Mouse (Mus musculus): ENCODE data around the gene 4930402F06Rik.

The 4930402F06Rik gene

GRCm38 (mm10) chr2:35417231-35417630 is 20.3 kb upstream of the 4930402F06Rik start:
- DNase-seq (ENCODE audit: low read depth, low spot score) = no peak

- no peak for DNase-seq (ENCODE audit: low read depth, low spot score)
Measured at GRCm38 (mm10) chr2:35416473-35416872, 19.5 kb upstream of the 4930402F06Rik start.

GRCm38 (mm10) chr2:35412810-35413209 is 15.8 kb upstream of the 4930402F06Rik start:
- DNase-seq (ENCODE audit: low read depth, low spot score) = no peak

- DNase-seq (ENCODE audit: low read depth, low spot score) = no peak
Measured at GRCm38 (mm10) chr2:35412246-35412645, 15.3 kb upstream of the 4930402F06Rik start.

- no peak for DNase-seq (ENCODE audit: low read depth, low spot score)
Measured at GRCm38 (mm10) chr2:35411640-35412190, 14.7 kb upstream of the 4930402F06Rik start.

GRCm38 (mm10) chr2:35409466-35409865 is 12.5 kb upstream of the 4930402F06Rik start:
- DNase-seq (ENCODE audit: low read depth, low spot score) = no peak

GRCm38 (mm10) chr2:35408409-35409110 is 11.6 kb upstream of the 4930402F06Rik start:
- DNase-seq (ENCODE audit: low read depth, low spot score) = no peak

- DNase-seq (ENCODE audit: low read depth, low spot score) = no peak
Measured at GRCm38 (mm10) chr2:35407878-35408277, 10.9 kb upstream of the 4930402F06Rik start.

GRCm38 (mm10) chr2:35407266-35407665 is 10.3 kb upstream of the 4930402F06Rik start:
- DNase-seq (ENCODE audit: low read depth, low spot score) = no peak

GRCm38 (mm10) chr2:35406611-35407010 is 9.6 kb upstream of the 4930402F06Rik start:
- DNase-seq (ENCODE audit: low read depth, low spot score) = no peak

GRCm38 (mm10) chr2:35402391-35402790 is 5.4 kb upstream of the 4930402F06Rik start:
- DNase-seq (ENCODE audit: low read depth, low spot score) = no peak

GRCm38 (mm10) chr2:35400739-35401138 is 3.8 kb upstream of the 4930402F06Rik start:
- DNase-seq (ENCODE audit: low read depth, low spot score) = no peak

- no peak for DNase-seq (ENCODE audit: low read depth, low spot score)
Measured at GRCm38 (mm10) chr2:35398184-35398828, 1.3 kb upstream of the 4930402F06Rik start.

GRCm38 (mm10) chr2:35397590-35398173 is 707 bp upstream of the 4930402F06Rik start:
- DNase-seq (ENCODE audit: low read depth, low spot score) = peak; percentile 71

GRCm38 (mm10) chr2:35385441-35385871 is 11.5 kb downstream of the 4930402F06Rik start:
- DNase-seq (ENCODE audit: low read depth, low spot score) = no peak

- no peak for DNase-seq (ENCODE audit: low read depth, low spot score)
Measured at GRCm38 (mm10) chr2:35379306-35379705, 17.7 kb downstream of the 4930402F06Rik start.

- no peak for DNase-seq (ENCODE audit: low read depth, low spot score)
Measured at GRCm38 (mm10) chr2:35377600-35377999, 19.4 kb downstream of the 4930402F06Rik start.

GRCm38 (mm10) chr2:35373003-35373402 is 24.0 kb downstream of the 4930402F06Rik start:
- peak; percentile 41 for DNase-seq (ENCODE audit: low read depth, low spot score)

GRCm38 (mm10) chr2:35370686-35371085 is 26.3 kb downstream of the 4930402F06Rik start:
- no peak for DNase-seq (ENCODE audit: low read depth, low spot score)

- no peak for DNase-seq (ENCODE audit: low read depth, low spot score)
Measured at GRCm38 (mm10) chr2:35367629-35368028, 29.3 kb downstream of the 4930402F06Rik start, which contains the start of gene 4930568D16Rik. Gene 4930568D16Rik, minus strand, starts transcription at chr2:35367729.

- peak; percentile 27 for DNase-seq (ENCODE audit: low read depth, low spot score)
Measured at GRCm38 (mm10) chr2:35349184-35349583, 47.8 kb downstream of the 4930402F06Rik start.

- DNase-seq (ENCODE audit: low read depth, low spot score) = no peak
Measured at GRCm38 (mm10) chr2:35345984-35346383, 51.0 kb downstream of the 4930402F06Rik start.
